Comparison of ENCODE assay signal across 11 mouse cellular contexts in genomic region chr8:84735597-84735996, GRCm38 (mm10). TPM values are rescaled to one million over a fixed set of nuclear protein-coding genes. Genes with fewer than 3 reads are reported as not detected.
DNase-seq lines count a peak whose midpoint lies in the region; ATAC-seq and TF ChIP-seq lines count a peak whose summit lies in the region.
"Had no signal": no experiment of that assay in that cellular context is flagged by ENCODE, and none has a peak within 500 bp of the region (broad histone marks: within the 10 kb centered on the region; RNA-seq: fewer than 3 reads in every experiment).

No protein-coding gene starts in this region.

- peaks cover 97% of the 10 kb centered on the region for H3K4me1 ChIP-seq in neural tube, embryonic 13.5 days (replicated peaks)
- peaks cover 94% of the 10 kb centered on the region for H3K4me1 ChIP-seq in neural tube, embryonic 15.5 days
- peaks cover 62% of the 10 kb centered on the region for H3K4me1 ChIP-seq in heart, embryonic 11.5 days (ENCODE audit: control insufficient read depth, insufficient read depth, low read length)

- no peaks in the 10 kb centered on the region for H3K9me3 ChIP-seq in neural tube, embryonic 13.5 days
- no peaks in the 10 kb centered on the region for H3K9me3 ChIP-seq in neural tube, embryonic 15.5 days (replicated peaks)
- no peaks in the 10 kb centered on the region for H3K9me3 ChIP-seq in heart, embryonic 11.5 days (replicated peaks; ENCODE audit: control insufficient read depth, low read length)

- peak overlapping the region; percentile 96 for H3K27ac ChIP-seq in gastrocnemius, adult 2 months
- H3K27ac ChIP-seq in neural tube, embryonic 13.5 days (replicated peaks): no peak overlapping the region; the same call in 1 of the 2 replicates
- H3K27ac ChIP-seq in neural tube, embryonic 15.5 days (replicated peaks): no peak overlapping the region
- H3K27ac ChIP-seq in heart, embryonic 11.5 days (ENCODE audit: low read depth, low read length): peak overlapping the region; percentile 54; the same call in 1 of the 2 replicates

- 37% methylated on average over 2 of the region's 2 CpGs for WGBS in neural tube, embryonic 13.5 days
- 46% methylated on average over 2 of the region's 2 CpGs for WGBS in neural tube, embryonic 15.5 days
- WGBS in heart, embryonic 11.5 days (ENCODE audit: insufficient replicate concordance): 41% methylated on average over 2 of the region's 2 CpGs

- no peak for ATAC-seq in neural tube, embryonic 13.5 days (ENCODE audit: low read depth)
- ATAC-seq in neural tube, embryonic 15.5 days (ENCODE audit: low FRiP score): no peak
- ATAC-seq in heart, embryonic 11.5 days (replicated peaks; ENCODE audit: insufficient number of reproducible peaks, low FRiP score, low TSS enrichment): no peak
- no peak for ATAC-seq in cerebellum, adult (ENCODE audit: insufficient number of reproducible peaks, low FRiP score, low TSS enrichment)
- ATAC-seq: activated CD4-positive, CD25-positive, alpha-beta regulatory T cell, adult 4 months; intestine, embryonic 16.5 days had no signal

- peak overlapping the region; percentile 50 for H3K4me3 ChIP-seq in gastrocnemius, adult 2 months
- H3K4me3 ChIP-seq in neural tube, embryonic 13.5 days: no peak overlapping the region
- H3K4me3 ChIP-seq in neural tube, embryonic 15.5 days (replicated peaks): no peak overlapping the region
- no peak overlapping the region for H3K4me3 ChIP-seq in heart, embryonic 11.5 days (ENCODE audit: low read depth, low read length)
- H3K4me3 ChIP-seq in myocyte: no peak overlapping the region

- peak overlapping the region; percentile 13 for H3K9ac ChIP-seq in neural tube, embryonic 13.5 days
- no peak overlapping the region for H3K9ac ChIP-seq in neural tube, embryonic 15.5 days (replicated peaks)
- H3K9ac ChIP-seq in heart, embryonic 11.5 days (ENCODE audit: low read depth, low read length): peak overlapping the region; percentile 46
- H3K9ac ChIP-seq: lung, embryonic 14.5 days had no signal

- peaks cover 76% of the 10 kb centered on the region for H3K27me3 ChIP-seq in neural tube, embryonic 13.5 days
- peaks cover 50% of the 10 kb centered on the region for H3K27me3 ChIP-seq in neural tube, embryonic 15.5 days (replicated peaks)
- peaks cover 29% of the 10 kb centered on the region for H3K27me3 ChIP-seq in heart, embryonic 11.5 days (ENCODE audit: control insufficient read depth, insufficient read depth, low read length)
- no peaks in the 10 kb centered on the region for H3K27me3 ChIP-seq in myocyte (ENCODE audit: control insufficient read depth, insufficient read depth, insufficient read length)

- TF ChIP-seq POLR2A in myocyte (IDR thresholded peaks at IDR 0.05; ENCODE audit: insufficient read length, low read depth): no peak

- intact Hi-C loops in gastrocnemius, adult 2 months (cut with DNase I): loop anchor here (2.0 to 5.0 kb wide), 2 partner anchors 17 to 33 kb away; partner anchors contain the start of gene Lyl1

- DNase-seq in gastrocnemius, adult 2 months: peak; percentile 90
- no peak for DNase-seq in gastrocnemius, postnatal 4 days (ENCODE audit: low spot score in 2 of 2)
- DNase-seq in adrenal gland, postnatal 25 days: no peak
- DNase-seq: lung, embryonic 14.5 days had no signal

- no peak overlapping the region for H3ac ChIP-seq in myocyte (ENCODE audit: control insufficient read depth, insufficient read length)

- no peak for TF ChIP-seq CTCF in gastrocnemius, adult 2 months (IDR thresholded peaks at IDR 0.05)

- no peaks in the 10 kb centered on the region for H3K36me3 ChIP-seq in neural tube, embryonic 13.5 days
- H3K36me3 ChIP-seq in neural tube, embryonic 15.5 days: no peaks in the 10 kb centered on the region
- no peaks in the 10 kb centered on the region for H3K36me3 ChIP-seq in heart, embryonic 11.5 days (ENCODE audit: control insufficient read depth, insufficient read depth, low read length)
- H3K36me3 ChIP-seq in myocyte (ENCODE audit: control insufficient read depth, insufficient read depth): no peaks in the 10 kb centered on the region

- H3K4me2 ChIP-seq in neural tube, embryonic 13.5 days: no peak overlapping the region
- H3K4me2 ChIP-seq in neural tube, embryonic 15.5 days: no peak overlapping the region
- H3K4me2 ChIP-seq in heart, embryonic 11.5 days: no peak overlapping the region; the same call in 1 of the 2 replicates
- H3K4me2 ChIP-seq in myocyte (ENCODE audit: low read depth): peak overlapping the region; percentile 51
- H3K4me2 ChIP-seq: lung, embryonic 14.5 days had no signal

- H3K79me2 ChIP-seq in myocyte (ENCODE audit: control insufficient read depth, insufficient read depth): peaks cover 38% of the 10 kb centered on the region

TF ChIP-seq in myocyte, 11 proteins besides CTCF, POLR2A, EP300 and RAD21:
- TF ChIP-seq MYOD1 (IDR thresholded peaks at IDR 0.05; ENCODE audit: control insufficient read depth in 1 of 3, insufficient read length in 2 of 3, low read depth in 2 of 3) (peak; percentile 26 to 83 (median 46)), MAX (IDR thresholded peaks at IDR 0.05; ENCODE audit: low read depth) (no peak), POLR2AphosphoS2 (IDR thresholded peaks at IDR 0.05; ENCODE audit: insufficient read length, low read depth) (no peak), MYOG (IDR thresholded peaks at IDR 0.05; ENCODE audit: control insufficient read depth in 1 of 3, insufficient read depth in 1 of 3, insufficient read length in 2 of 3, low read depth in 2 of 3) (peak; percentile 70 to 86 (median 76)), E2F4 (IDR thresholded peaks at IDR 0.05; ENCODE audit: insufficient read depth) (no peak), CEBPB (IDR thresholded peaks at IDR 0.05; ENCODE audit: insufficient read depth, poor library complexity, severe bottlenecking) (no peak), TCF3 (IDR thresholded peaks at IDR 0.05; ENCODE audit: insufficient read length, low read depth) (no peak), TCF12 (IDR thresholded peaks at IDR 0.05; ENCODE audit: insufficient read depth, poor library complexity, severe bottlenecking) (peak; percentile 31), REST (IDR thresholded peaks at IDR 0.05; ENCODE audit: insufficient read depth, insufficient read length) (no peak), USF1 (IDR thresholded peaks at IDR 0.05; ENCODE audit: low read depth) (no peak), SRF (IDR thresholded peaks at IDR 0.05; ENCODE audit: control insufficient read depth, insufficient read length, low read depth) (no peak)
TF ChIP-seq in myocyte: peak in this region for 3.

RNA-seq across cellular contexts. Expression of gene G430095P16Rik, which starts 12.8 kb away (rescaled TPM):
- total RNA-seq in gastrocnemius, adult 2 months (2021): under 1 TPM; 0.36 to 0.78 TPM
- total RNA-seq in gastrocnemius, postnatal 4 days (2021): 10 to 100 TPM in 1 of 2 experiments, 1 to 10 TPM in 1; 7.8 to 10.2 TPM
- polyA plus RNA-seq in neural tube, embryonic 13.5 days (2015; fragmentation: Nextera tagmentation; extraction: Ambion mirVana): 1.4 and 2.2 TPM in 2 replicates
- polyA plus RNA-seq in neural tube, embryonic 15.5 days (2015; fragmentation: Nextera tagmentation; extraction: Ambion mirVana): 1.4 and 1.8 TPM in 2 replicates
- polyA plus RNA-seq in heart, embryonic 11.5 days (2014; fragmentation: Nextera tagmentation; extraction: Ambion mirVana): 3.4 and 5.4 TPM in 2 replicates
- 9.4 TPM for polyA plus RNA-seq in myocyte (2012; fragmentation: generic; extraction: Trizol)
- total RNA-seq in adrenal gland, postnatal 25 days (2021): not detected in 2 replicates

RNA-seq across cellular contexts. Expression of gene Lyl1, which starts 34.3 kb away (rescaled TPM):
- total RNA-seq in gastrocnemius, adult 2 months (2021): 1 to 10 TPM; 1.1 to 1.3 TPM
- 1 to 10 TPM; 6.0 to 7.1 TPM for total RNA-seq in gastrocnemius, postnatal 4 days (2021)
- polyA plus RNA-seq in neural tube, embryonic 13.5 days (2015; fragmentation: Nextera tagmentation; extraction: Ambion mirVana): 2.8 and 3.6 TPM in 2 replicates
- 3.1 and 6.1 TPM in 2 replicates for polyA plus RNA-seq in neural tube, embryonic 15.5 days (2015; fragmentation: Nextera tagmentation; extraction: Ambion mirVana)
- 19.5 and 22.9 TPM in 2 replicates for polyA plus RNA-seq in heart, embryonic 11.5 days (2014; fragmentation: Nextera tagmentation; extraction: Ambion mirVana)
- not detected for polyA plus RNA-seq in myocyte (2012; fragmentation: generic; extraction: Trizol)
- total RNA-seq in adrenal gland, postnatal 25 days (2021): 3.1 and 3.8 TPM in 2 replicates

RNA-seq across cellular contexts. Expression of gene Nacc1, which starts 47.9 kb away (rescaled TPM):
- 10 to 100 TPM; 18.7 to 24.3 TPM for total RNA-seq in gastrocnemius, adult 2 months (2021)
- 10 to 100 TPM; 44.9 to 45.6 TPM for total RNA-seq in gastrocnemius, postnatal 4 days (2021)
- polyA plus RNA-seq in neural tube, embryonic 13.5 days (2015; fragmentation: Nextera tagmentation; extraction: Ambion mirVana): 14.1 and 15.1 TPM in 2 replicates
- 12.3 and 14.1 TPM in 2 replicates for polyA plus RNA-seq in neural tube, embryonic 15.5 days (2015; fragmentation: Nextera tagmentation; extraction: Ambion mirVana)
- polyA plus RNA-seq in heart, embryonic 11.5 days (2014; fragmentation: Nextera tagmentation; extraction: Ambion mirVana): 19.1 and 19.6 TPM in 2 replicates
- 56.1 TPM for polyA plus RNA-seq in myocyte (2012; fragmentation: generic; extraction: Trizol)
- total RNA-seq in adrenal gland, postnatal 25 days (2021): 73.9 and 76.0 TPM in 2 replicates

RNA-seq across cellular contexts. Expression of gene Trmt1, which starts 49.5 kb away (rescaled TPM):
- total RNA-seq in gastrocnemius, adult 2 months (2021): 10 to 100 TPM; 45.6 to 57.5 TPM
- 10 to 100 TPM; 50.5 to 53.8 TPM for total RNA-seq in gastrocnemius, postnatal 4 days (2021)
- polyA plus RNA-seq in neural tube, embryonic 13.5 days (2015; fragmentation: Nextera tagmentation; extraction: Ambion mirVana): 53.6 and 55.5 TPM in 2 replicates
- polyA plus RNA-seq in neural tube, embryonic 15.5 days (2015; fragmentation: Nextera tagmentation; extraction: Ambion mirVana): 66.7 and 75.1 TPM in 2 replicates
- 49.7 and 51.6 TPM in 2 replicates for polyA plus RNA-seq in heart, embryonic 11.5 days (2014; fragmentation: Nextera tagmentation; extraction: Ambion mirVana)
- polyA plus RNA-seq in myocyte (2012; fragmentation: generic; extraction: Trizol): 94.4 TPM
- 75.1 and 83.9 TPM in 2 replicates for total RNA-seq in adrenal gland, postnatal 25 days (2021)

Comparison
In these comparisons a context has a peak if more than half of its experiments do, and no peak if none do; other contexts are left out.
1. H3K27ac ChIP-seq: peak in gastrocnemius, adult 2 months (single experiment) and heart, embryonic 11.5 days (single experiment); none in neural tube, embryonic 13.5 days (single experiment) and neural tube, embryonic 15.5 days (single experiment).